Mouse (Mus musculus) myocyte (in vitro differentiated cells): ENCODE results near the gene Filip1. TPM values are rescaled to one million over a fixed set of nuclear protein-coding genes. Genes with fewer than 3 reads are reported as not detected.

ENCODE experiments used
- H3K27me3 ChIP-seq: one replicate; pipeline ENCODE4 v1.6.1; 2011; ENCODE audit not compliant: control insufficient read depth, insufficient read depth, insufficient read length
- H3K36me3 ChIP-seq: one replicate; pipeline ENCODE4 v1.6.1; 2011; ENCODE audit not compliant: control insufficient read depth, insufficient read depth
- H3K4me2 ChIP-seq: one replicate; pipeline ENCODE4 v1.6.1; 2011; ENCODE audit warnings: low read depth, control low read depth
- H3K4me3 ChIP-seq: one replicate; pipeline ENCODE4 v1.5.1; 2011; ENCODE audit warnings: mild to moderate bottlenecking, control low read depth, moderate library complexity
- H3K79me2 ChIP-seq: one replicate; pipeline ENCODE4 v1.6.1; 2011; ENCODE audit not compliant: control insufficient read depth, insufficient read depth
- H3ac ChIP-seq: one replicate; pipeline ENCODE4 v1.6.1; 2011; ENCODE audit not compliant: control insufficient read depth, insufficient read length
- CEBPB ChIP-seq: IDR thresholded peaks from 2 replicates; pipeline ENCODE4 v1.6.1; 2011; ENCODE audit warnings: mild to moderate bottlenecking, moderate library complexity; ENCODE audit not compliant: poor library complexity, insufficient read depth, severe bottlenecking
- E2F4 ChIP-seq: IDR thresholded peaks from one replicate; pipeline ENCODE4 v1.6.1; 2011; ENCODE audit warnings: mild to moderate bottlenecking, control low read depth, moderate library complexity; ENCODE audit not compliant: insufficient read depth
- MAX ChIP-seq: IDR thresholded peaks from one replicate; pipeline ENCODE4 v1.6.1; 2011; ENCODE audit warnings: low read depth, mild to moderate bottlenecking, control low read depth
- MYOD1 ChIP-seq, 3 experiments: IDR thresholded peaks; one replicate each; pipeline ENCODE4 v1.6.1; 2011; ENCODE audit warnings: control low read depth in 2 of 3, low read depth in 2 of 3, mild to moderate bottlenecking in 2 of 3, moderate library complexity in 1 of 3; ENCODE audit not compliant: insufficient read length in 2 of 3, control insufficient read depth in 1 of 3
- MYOG ChIP-seq, 3 experiments: IDR thresholded peaks; one replicate each; pipeline ENCODE4 v1.6.1; 2011; ENCODE audit warnings: control low read depth in 2 of 3, low read depth in 2 of 3, mild to moderate bottlenecking in 2 of 3; ENCODE audit not compliant: insufficient read length in 2 of 3, control insufficient read depth in 1 of 3, insufficient read depth in 1 of 3
- POLR2A ChIP-seq: IDR thresholded peaks from one replicate; pipeline ENCODE4 v1.6.1; 2011; ENCODE audit warnings: low read depth, mild to moderate bottlenecking, control low read depth, moderate library complexity; ENCODE audit not compliant: insufficient read length
- POLR2AphosphoS2 ChIP-seq: IDR thresholded peaks from one replicate; pipeline ENCODE4 v1.6.1; 2011; ENCODE audit warnings: low read depth, control low read depth; ENCODE audit not compliant: insufficient read length
- REST ChIP-seq: IDR thresholded peaks from one replicate; pipeline ENCODE4 v1.6.1; 2011; ENCODE audit warnings: mild to moderate bottlenecking, control low read depth, moderate library complexity; ENCODE audit not compliant: insufficient read depth, insufficient read length
- SRF ChIP-seq: IDR thresholded peaks from one replicate; pipeline ENCODE4 v1.6.1; 2011; ENCODE audit warnings: low read depth; ENCODE audit not compliant: control insufficient read depth, insufficient read length
- TCF12 ChIP-seq: IDR thresholded peaks from one replicate; pipeline ENCODE4 v1.6.1; 2011; ENCODE audit warnings: mild to moderate bottlenecking, control low read depth; ENCODE audit not compliant: poor library complexity, insufficient read depth, severe bottlenecking
- TCF3 ChIP-seq: IDR thresholded peaks from one replicate; pipeline ENCODE4 v1.6.1; 2011; ENCODE audit warnings: low read depth, control low read depth; ENCODE audit not compliant: insufficient read length
- USF1 ChIP-seq: IDR thresholded peaks from one replicate; pipeline ENCODE4 v1.6.1; 2011; ENCODE audit warnings: low read depth, mild to moderate bottlenecking, control low read depth, moderate library complexity
- polyA plus RNA-seq: library from polyadenylated mRNA; unstranded; fragments of >200 nt; fragmentation: generic; extraction: Trizol; gene quantifications from one replicate; pipeline ENCODE4 v1.2.1, GENCODE M21; 2012; ENCODE audit warnings: missing spikeins

The Filip1 gene
- polyA plus RNA-seq, 1 experiment = 7.0 TPM

DNA sequence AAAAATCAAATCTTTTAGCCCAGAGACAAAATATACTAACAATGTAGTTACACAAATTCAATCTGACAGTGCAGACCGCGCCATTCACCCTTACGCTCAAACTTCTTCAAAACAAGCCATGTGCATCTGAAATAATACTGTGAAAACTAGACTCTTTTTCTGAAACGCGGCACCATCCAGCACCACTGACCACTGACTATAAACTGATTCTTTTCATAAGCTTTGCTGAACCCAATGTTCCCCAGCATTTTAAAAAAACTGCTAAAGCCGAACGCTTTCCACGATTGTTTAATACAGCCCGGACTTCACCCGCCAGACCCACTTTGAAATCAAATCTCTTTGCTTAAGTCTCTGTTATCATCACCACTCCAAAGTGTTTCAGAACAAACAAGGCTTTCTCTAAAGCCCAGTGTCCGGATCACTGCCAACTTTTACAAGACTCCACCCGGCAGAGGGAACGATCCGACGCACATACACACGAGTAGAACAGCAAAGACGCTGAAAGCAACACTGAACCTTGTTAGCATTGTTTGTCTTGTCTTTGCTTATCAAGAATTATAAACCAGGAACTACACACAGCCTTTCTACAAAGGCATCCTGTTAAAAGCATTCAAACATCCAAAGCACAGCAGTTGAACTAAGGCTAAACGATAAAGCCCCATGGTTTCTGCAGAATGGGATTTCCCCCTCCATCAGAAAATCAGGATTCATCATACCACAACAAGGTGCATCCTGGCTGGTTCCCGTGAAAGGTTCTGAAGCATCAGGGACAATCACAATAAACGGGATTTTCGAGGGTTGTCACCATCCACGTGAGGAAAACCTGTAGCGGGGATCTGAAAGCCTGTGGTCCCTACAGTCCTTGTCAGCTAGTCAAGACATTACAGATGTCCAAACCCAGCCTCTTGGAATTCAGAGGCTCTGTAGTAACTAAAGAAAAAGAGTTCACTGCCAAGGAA is 182.5 kb downstream of the Filip1 start:
- Histone ChIP-seq H3K4me3 (no peak overlapping the region), H3K36me3 (no peaks in the 10 kb centered on the region), H3K4me2 (no peak overlapping the region), H3K79me2 (no peaks in the 10 kb centered on the region), H3ac (no peak overlapping the region), H3K27me3 (peaks cover 32% of the 10 kb centered on the region)
- no peak for TF ChIP-seq MYOG (IDR thresholded peaks at IDR 0.05; ENCODE audit: control insufficient read depth in 1 of 3, insufficient read depth in 1 of 3, insufficient read length in 2 of 3, low read depth in 2 of 3)
- TF ChIP-seq POLR2A = no peak

DNA sequence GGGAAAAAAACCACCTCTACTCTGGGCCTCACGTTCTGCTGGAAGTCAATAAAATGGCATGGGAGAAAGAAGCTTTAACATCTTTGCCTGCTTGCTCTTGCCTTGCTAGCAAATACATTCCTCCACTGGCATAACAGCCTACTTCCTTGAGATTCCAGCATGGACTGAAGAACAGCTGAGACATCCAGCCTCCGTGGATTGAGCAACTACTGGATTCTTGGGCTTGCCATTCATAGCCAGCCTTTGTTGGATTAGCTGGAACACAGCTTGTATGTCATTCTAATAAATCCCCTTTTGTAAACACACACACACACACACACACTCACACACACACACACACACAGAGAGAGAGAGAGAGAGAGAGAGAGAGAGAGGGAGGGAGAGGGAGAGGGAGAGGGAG is 185.6 kb downstream of the Filip1 start:
- Histone ChIP-seq H3ac (no peak overlapping the region), H3K79me2 (no peaks in the 10 kb centered on the region), H3K4me2 (no peak overlapping the region), H3K27me3 (peaks cover 32% of the 10 kb centered on the region), H3K36me3 (no peaks in the 10 kb centered on the region), H3K4me3 (no peak overlapping the region)
- TF ChIP-seq TCF3 (no peak), CEBPB (0 out of 2 replicates have a peak, but pooled peaks have one; percentile 26)

DNA sequence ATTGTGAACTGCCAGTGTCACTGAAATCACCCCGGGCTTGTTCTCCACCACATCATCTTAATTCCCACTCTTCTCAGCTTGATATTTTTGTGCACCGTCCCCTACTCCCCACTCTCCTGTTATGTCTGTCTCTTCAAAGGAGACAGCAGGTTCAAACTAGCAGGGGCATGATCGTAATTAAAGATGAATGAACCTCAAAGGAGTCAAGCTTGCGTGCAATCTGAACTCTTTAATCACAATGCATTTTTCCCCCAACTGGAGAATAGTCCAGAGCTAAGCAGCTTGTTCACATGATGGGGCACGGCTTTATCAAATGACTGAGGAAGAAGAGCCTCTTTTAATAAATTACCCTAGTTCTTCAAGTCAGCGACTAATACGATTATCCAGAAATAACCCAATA is 187.1 kb downstream of the Filip1 start:
- Histone ChIP-seq H3K4me3 (no peak overlapping the region), H3K36me3 (no peaks in the 10 kb centered on the region), H3ac (no peak overlapping the region), H3K27me3 (peaks cover 21% of the 10 kb centered on the region), H3K79me2 (no peaks in the 10 kb centered on the region), H3K4me2 (no peak overlapping the region)
- no peak for TF ChIP-seq MAX
- TF ChIP-seq POLR2AphosphoS2 = no peak
- TF ChIP-seq MYOG (IDR thresholded peaks at IDR 0.05; ENCODE audit: control insufficient read depth in 1 of 3, insufficient read depth in 1 of 3, insufficient read length in 2 of 3, low read depth in 2 of 3) = no peak
- TF ChIP-seq MYOD1 (IDR thresholded peaks at IDR 0.05; ENCODE audit: control insufficient read depth in 1 of 3, insufficient read length in 2 of 3, low read depth in 2 of 3) = no peak
- no peak for TF ChIP-seq E2F4
- no peak for TF ChIP-seq POLR2A
- TF ChIP-seq CEBPB = no peak
- no peak for TF ChIP-seq USF1
- TF ChIP-seq TCF12 = no peak

DNA sequence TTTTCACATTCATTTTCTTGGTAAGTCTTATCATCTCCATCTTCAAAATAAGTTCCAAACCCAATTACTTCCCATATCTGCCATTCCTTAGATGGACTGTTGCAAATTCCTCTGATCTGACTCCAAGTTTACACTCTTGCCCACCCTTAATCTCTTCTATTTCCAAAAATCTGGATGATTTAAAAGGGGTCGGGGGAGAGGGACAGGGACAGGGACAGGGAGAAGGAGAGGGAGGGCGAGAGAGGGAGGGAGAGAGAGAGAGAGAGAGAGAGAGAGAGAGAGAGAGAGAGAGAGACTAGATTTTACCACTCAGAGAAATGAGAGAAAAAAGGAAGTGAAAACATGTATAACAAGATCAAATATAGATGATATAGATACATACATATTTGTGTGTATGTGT is 188.8 kb downstream of the Filip1 start:
- H3ac ChIP-seq = no peak overlapping the region
- H3K4me2 ChIP-seq = no peak overlapping the region
- no peak for TF ChIP-seq CEBPB
- TF ChIP-seq E2F4 = no peak
- no peak for TF ChIP-seq MYOG (IDR thresholded peaks at IDR 0.05; ENCODE audit: control insufficient read depth in 1 of 3, insufficient read depth in 1 of 3, insufficient read length in 2 of 3, low read depth in 2 of 3)
- no peak for TF ChIP-seq POLR2A
- no peak for TF ChIP-seq MAX
- no peak for TF ChIP-seq SRF
- TF ChIP-seq REST = no peak
- no peak for TF ChIP-seq USF1
- TF ChIP-seq MYOD1 (IDR thresholded peaks at IDR 0.05; ENCODE audit: control insufficient read depth in 1 of 3, insufficient read length in 2 of 3, low read depth in 2 of 3) = no peak
- TF ChIP-seq POLR2AphosphoS2 = no peak
- TF ChIP-seq TCF12 = no peak
- TF ChIP-seq TCF3 = no peak
- peaks cover 20% of the 10 kb centered on the region for H3K27me3 ChIP-seq
- no peak overlapping the region for H3K4me3 ChIP-seq
- no peaks in the 10 kb centered on the region for H3K79me2 ChIP-seq
- no peaks in the 10 kb centered on the region for H3K36me3 ChIP-seq

DNA sequence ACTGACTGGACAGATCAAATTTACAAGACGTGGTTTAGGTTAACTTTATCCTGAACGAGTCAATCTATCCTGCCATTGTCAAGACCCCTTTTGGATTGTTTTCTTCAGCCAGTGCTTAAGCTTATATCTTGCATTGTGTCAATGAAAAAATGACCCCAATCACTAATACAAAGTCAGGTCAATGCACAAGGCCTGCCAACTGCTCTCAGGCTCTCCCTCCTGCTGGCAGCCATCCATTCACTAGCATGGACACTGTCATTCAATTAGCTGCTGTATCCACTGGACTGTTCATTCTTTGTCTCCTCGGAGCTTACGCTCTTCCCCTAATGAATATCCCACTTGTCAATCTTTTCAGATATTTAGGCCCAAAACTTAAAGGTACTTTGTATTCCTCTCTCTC is 189.2 kb downstream of the Filip1 start:
- Histone ChIP-seq H3K27me3 (peaks cover 17% of the 10 kb centered on the region), H3K4me3 (no peak overlapping the region), H3ac (no peak overlapping the region), H3K36me3 (no peaks in the 10 kb centered on the region), H3K79me2 (no peaks in the 10 kb centered on the region), H3K4me2 (no peak overlapping the region)
- no peak for TF ChIP-seq E2F4
- TF ChIP-seq POLR2AphosphoS2 = no peak
- TF ChIP-seq CEBPB = no peak
- no peak for TF ChIP-seq TCF3
- no peak for TF ChIP-seq REST
- no peak for TF ChIP-seq MAX
- TF ChIP-seq MYOD1 (IDR thresholded peaks at IDR 0.05; ENCODE audit: control insufficient read depth in 1 of 3, insufficient read length in 2 of 3, low read depth in 2 of 3) = no peak
- no peak for TF ChIP-seq TCF12
- TF ChIP-seq USF1 = no peak
- no peak for TF ChIP-seq POLR2A
- TF ChIP-seq MYOG (IDR thresholded peaks at IDR 0.05; ENCODE audit: control insufficient read depth in 1 of 3, insufficient read depth in 1 of 3, insufficient read length in 2 of 3, low read depth in 2 of 3) = no peak
